Mouse (Mus musculus): ENCODE measurements around the gene Tbc1d9b.

Gene Tbc1d9b

GRCm38 (mm10) chr11:50176351-50176750 lies 45.2 kb downstream of the Tbc1d9b start:
- DNase-seq (ENCODE audit: low spot score): no peak

GRCm38 (mm10) chr11:50177111-50177510 lies 45.9 kb downstream of the Tbc1d9b start:
- no peak for DNase-seq (ENCODE audit: low spot score)

GRCm38 (mm10) chr11:50178532-50179488 lies 47.6 kb downstream of the Tbc1d9b start:
- no peak for DNase-seq (ENCODE audit: low spot score)

- DNase-seq (ENCODE audit: low spot score): no peak
Observed at GRCm38 (mm10) chr11:50180478-50181231, 49.5 kb downstream of the Tbc1d9b start.

- no peak for DNase-seq (ENCODE audit: low spot score)
Observed at GRCm38 (mm10) chr11:50182702-50183101, 51.5 kb downstream of the Tbc1d9b start.

- no peak for DNase-seq (ENCODE audit: low spot score)
Observed at GRCm38 (mm10) chr11:50184788-50185187, 53.6 kb downstream of the Tbc1d9b start.

GRCm38 (mm10) chr11:50188682-50189081 lies 57.5 kb downstream of the Tbc1d9b start:
- no peak for DNase-seq (ENCODE audit: low spot score)

- no peak for DNase-seq (ENCODE audit: low spot score)
Observed at GRCm38 (mm10) chr11:50190362-50190761, 59.2 kb downstream of the Tbc1d9b start.

- DNase-seq (ENCODE audit: low spot score): no peak
Observed at GRCm38 (mm10) chr11:50192278-50192677, 61.1 kb downstream of the Tbc1d9b start.

- no peak for DNase-seq (ENCODE audit: low spot score)
Observed at GRCm38 (mm10) chr11:50194070-50194469, 62.9 kb downstream of the Tbc1d9b start.

- no peak for DNase-seq (ENCODE audit: low spot score)
Observed at GRCm38 (mm10) chr11:50194793-50195192, 63.6 kb downstream of the Tbc1d9b start.

- no peak for DNase-seq (ENCODE audit: low spot score)
Observed at GRCm38 (mm10) chr11:50197500-50197899, 66.3 kb downstream of the Tbc1d9b start.

- no peak for DNase-seq (ENCODE audit: low spot score)
Observed at GRCm38 (mm10) chr11:50198219-50198846, 67.1 kb downstream of the Tbc1d9b start.

GRCm38 (mm10) chr11:50198916-50199315 lies 67.7 kb downstream of the Tbc1d9b start:
- no peak for DNase-seq (ENCODE audit: low spot score)

- peak; percentile 78 for DNase-seq (ENCODE audit: low spot score)
Observed at GRCm38 (mm10) chr11:50200613-50201012, 69.4 kb downstream of the Tbc1d9b start.

GRCm38 (mm10) chr11:50201590-50201989 lies 70.4 kb downstream of the Tbc1d9b start:
- DNase-seq (ENCODE audit: low spot score): no peak

- DNase-seq (ENCODE audit: low spot score): no peak
Observed at GRCm38 (mm10) chr11:50203302-50203827, 72.2 kb downstream of the Tbc1d9b start.

- no peak for DNase-seq (ENCODE audit: low spot score)
Observed at GRCm38 (mm10) chr11:50205434-50205833, 74.2 kb downstream of the Tbc1d9b start.

- no peak for DNase-seq (ENCODE audit: low spot score)
Observed at GRCm38 (mm10) chr11:50206037-50206436, 74.8 kb downstream of the Tbc1d9b start.

GRCm38 (mm10) chr11:50207344-50207743 lies 76.1 kb downstream of the Tbc1d9b start:
- DNase-seq (ENCODE audit: low spot score): no peak

GRCm38 (mm10) chr11:50208039-50208438 lies 76.8 kb downstream of the Tbc1d9b start:
- no peak for DNase-seq (ENCODE audit: low spot score)

GRCm38 (mm10) chr11:50210101-50210504 lies 78.9 kb downstream of the Tbc1d9b start:
- DNase-seq (ENCODE audit: low spot score): peak; percentile 96

Data from MN1 (cell line).